ENCODE assay signal across 9 mouse cellular contexts in genomic region chr10:60820552-60820951, GRCm38 (mm10). TPM values are rescaled to one million over a fixed set of nuclear protein-coding genes. Genes with fewer than 3 reads are reported as not detected.
DNase-seq lines count a peak whose midpoint lies in the region; ATAC-seq lines count a peak whose summit lies in the region.
"Had no signal": no experiment of that assay in that cellular context is flagged by ENCODE, and none has a peak within 500 bp of the region (broad histone marks: within the 10 kb centered on the region; RNA-seq: fewer than 3 reads in every experiment).

No protein-coding gene starts in this region.

- WGBS in kidney, embryonic 15.5 days = 90% methylated on average over 11 of the region's 11 CpGs
- WGBS in kidney, embryonic 16.5 days = 86% methylated on average over 11 of the region's 11 CpGs
- 82% methylated on average over 11 of the region's 11 CpGs for WGBS in heart, embryonic 14.5 days
- WGBS in forebrain, embryonic 12.5 days = 82% methylated on average over 11 of the region's 11 CpGs
- 89% methylated on average over 11 of the region's 11 CpGs for WGBS in forebrain, embryonic 11.5 days

- no peaks in the 10 kb centered on the region for H3K9me3 ChIP-seq in kidney, embryonic 15.5 days (replicated peaks)
- H3K9me3 ChIP-seq in kidney, embryonic 16.5 days (ENCODE audit: low read length) = no peaks in the 10 kb centered on the region
- no peaks in the 10 kb centered on the region for H3K9me3 ChIP-seq in heart, embryonic 14.5 days (ENCODE audit: control insufficient read depth, low read length)
- no peaks in the 10 kb centered on the region for H3K9me3 ChIP-seq in forebrain, embryonic 12.5 days
- H3K9me3 ChIP-seq in forebrain, embryonic 11.5 days (ENCODE audit: control insufficient read depth, low read length) = no peaks in the 10 kb centered on the region
- H3K9me3 ChIP-seq: limb, embryonic 13.5 days had no signal

- 0 out of 2 replicates have a peak overlapping the region, but pooled peaks have one; percentile 10 for H3K27ac ChIP-seq in kidney, embryonic 15.5 days
- H3K27ac ChIP-seq in kidney, embryonic 16.5 days (ENCODE audit: low read length) = no peak overlapping the region
- H3K27ac ChIP-seq in heart, embryonic 14.5 days (replicated peaks in 1 of 2; ENCODE audit: control insufficient read depth in 1 of 2, insufficient read depth in 1 of 2, low read depth in 2 of 2, low read length in 2 of 2) = peak overlapping the region; percentile 9 to 100; a peak in 3 of 4 replicates
- H3K27ac ChIP-seq in forebrain, embryonic 12.5 days = no peak overlapping the region
- no peak overlapping the region for H3K27ac ChIP-seq in forebrain, embryonic 11.5 days (ENCODE audit: low read depth, low read length)
- H3K27ac ChIP-seq: limb, embryonic 13.5 days had no signal

- H3K4me1 ChIP-seq in kidney, embryonic 15.5 days = peaks cover 95% of the 10 kb centered on the region
- H3K4me1 ChIP-seq in kidney, embryonic 16.5 days (ENCODE audit: insufficient read depth, low read length) = peaks cover 94% of the 10 kb centered on the region
- peaks cover 90 to 98% of the 10 kb centered on the region in 2 experiments for H3K4me1 ChIP-seq in heart, embryonic 14.5 days (ENCODE audit: control insufficient read depth in 2 of 2, insufficient read depth in 2 of 2, low read length in 2 of 2)
- peaks cover 47% of the 10 kb centered on the region for H3K4me1 ChIP-seq in forebrain, embryonic 12.5 days
- H3K4me1 ChIP-seq in forebrain, embryonic 11.5 days (replicated peaks; ENCODE audit: control insufficient read depth, insufficient read depth, low read length) = peaks cover 11% of the 10 kb centered on the region

- DNase-seq in cerebellum, adult 8-10 months = peak; percentile 99
- no peak for DNase-seq in right cerebral cortex, postnatal 4 days
- DNase-seq in forebrain, embryonic 11.5 days (ENCODE audit: low spot score) = no peak

- no peak for ATAC-seq in kidney, embryonic 15.5 days (replicated peaks; ENCODE audit: low FRiP score)
- no peak for ATAC-seq in kidney, embryonic 16.5 days (ENCODE audit: low FRiP score, low TSS enrichment)
- ATAC-seq in cerebellum, adult (ENCODE audit: insufficient number of reproducible peaks, low FRiP score, low TSS enrichment) = peak; percentile 80
- no peak for ATAC-seq in heart, embryonic 14.5 days (ENCODE audit: insufficient number of reproducible peaks, insufficient read depth, low FRiP score, low read depth)
- no peak for ATAC-seq in forebrain, embryonic 12.5 days (ENCODE audit: low FRiP score)
- no peak for ATAC-seq in forebrain, embryonic 11.5 days (replicated peaks; ENCODE audit: low FRiP score)

- no peak overlapping the region for H3K4me2 ChIP-seq in kidney, embryonic 15.5 days
- no peak overlapping the region for H3K4me2 ChIP-seq in kidney, embryonic 16.5 days (replicated peaks; ENCODE audit: low read depth, low read length)
- no peak overlapping the region for H3K4me2 ChIP-seq in heart, embryonic 14.5 days (ENCODE audit: low read length)
- no peak overlapping the region for H3K4me2 ChIP-seq in forebrain, embryonic 12.5 days
- H3K4me2 ChIP-seq in forebrain, embryonic 11.5 days (ENCODE audit: low read depth, low read length, severe bottlenecking) = no peak overlapping the region
- H3K4me2 ChIP-seq: limb, embryonic 13.5 days had no signal

- H3K9ac ChIP-seq in kidney, embryonic 15.5 days = no peak overlapping the region
- H3K9ac ChIP-seq in kidney, embryonic 16.5 days (replicated peaks; ENCODE audit: low read length) = no peak overlapping the region
- peak overlapping the region; percentile 46; the same call in 1 of the 2 replicates for H3K9ac ChIP-seq in heart, embryonic 14.5 days (ENCODE audit: low read length)
- H3K9ac ChIP-seq in forebrain, embryonic 12.5 days = no peak overlapping the region
- H3K9ac ChIP-seq in forebrain, embryonic 11.5 days (ENCODE audit: low read length) = no peak overlapping the region
- H3K9ac ChIP-seq: limb, embryonic 13.5 days had no signal

- no peaks in the 10 kb centered on the region for H3K36me3 ChIP-seq in kidney, embryonic 15.5 days
- H3K36me3 ChIP-seq in kidney, embryonic 16.5 days (ENCODE audit: insufficient read depth, low read length) = no peaks in the 10 kb centered on the region
- H3K36me3 ChIP-seq in heart, embryonic 14.5 days (ENCODE audit: control insufficient read depth, insufficient read depth, low read length) = no peaks in the 10 kb centered on the region
- H3K36me3 ChIP-seq in forebrain, embryonic 12.5 days (replicated peaks) = no peaks in the 10 kb centered on the region
- H3K36me3 ChIP-seq in forebrain, embryonic 11.5 days (ENCODE audit: control insufficient read depth, insufficient read depth, low read length) = no peaks in the 10 kb centered on the region
- H3K36me3 ChIP-seq: limb, embryonic 13.5 days had no signal

- H3K4me3 ChIP-seq in kidney, embryonic 15.5 days (replicated peaks) = no peak overlapping the region
- H3K4me3 ChIP-seq in kidney, embryonic 16.5 days (ENCODE audit: low read length) = no peak overlapping the region
- H3K4me3 ChIP-seq in heart, embryonic 14.5 days (ENCODE audit: control insufficient read depth in 1 of 2, insufficient read depth in 1 of 2, low read depth in 1 of 2, low read length in 2 of 2) = no peak overlapping the region
- no peak overlapping the region for H3K4me3 ChIP-seq in forebrain, embryonic 12.5 days (replicated peaks)
- no peak overlapping the region for H3K4me3 ChIP-seq in forebrain, embryonic 11.5 days (ENCODE audit: low read depth, low read length)
- H3K4me3 ChIP-seq: limb, embryonic 13.5 days had no signal

- no peaks in the 10 kb centered on the region for H3K27me3 ChIP-seq in kidney, embryonic 15.5 days
- no peaks in the 10 kb centered on the region for H3K27me3 ChIP-seq in kidney, embryonic 16.5 days (ENCODE audit: insufficient read depth, low read length)
- no peaks in the 10 kb centered on the region for H3K27me3 ChIP-seq in heart, embryonic 14.5 days (ENCODE audit: control insufficient read depth, insufficient read depth, low read length)
- peaks cover 18% of the 10 kb centered on the region for H3K27me3 ChIP-seq in forebrain, embryonic 12.5 days
- no peaks in the 10 kb centered on the region for H3K27me3 ChIP-seq in forebrain, embryonic 11.5 days (ENCODE audit: control insufficient read depth, insufficient read depth, low read length)
- H3K27me3 ChIP-seq: limb, embryonic 13.5 days had no signal

RNA-seq across cellular contexts. Expression of gene Unc5b, which starts 10.8 kb away (rescaled TPM):
- 9.2 and 10.0 TPM in 2 replicates for polyA plus RNA-seq in kidney, embryonic 15.5 days (2015; fragmentation: Nextera tagmentation; extraction: Ambion mirVana)
- 10.4 and 10.5 TPM in 2 replicates for polyA plus RNA-seq in kidney, embryonic 16.5 days (2015; fragmentation: Nextera tagmentation; extraction: Ambion mirVana)
- polyA plus RNA-seq in heart, embryonic 14.5 days (2014; fragmentation: Nextera tagmentation; extraction: Ambion mirVana) = 11.5 and 13.3 TPM in 2 replicates
- 3.6 and 4.7 TPM in 2 replicates for polyA plus RNA-seq in forebrain, embryonic 12.5 days (2016; fragmentation: Nextera tagmentation; extraction: Ambion mirVana)
- 4.0 TPM in 2 replicates for polyA plus RNA-seq in forebrain, embryonic 11.5 days (2014; fragmentation: Nextera tagmentation; extraction: Ambion mirVana)

Comparison
In these comparisons a context has a peak if more than half of its experiments do, and no peak if none do; other contexts are left out.
1. H3K27ac ChIP-seq: peak in kidney, embryonic 15.5 days (single experiment) and heart, embryonic 14.5 days (2 of 2); none in kidney, embryonic 16.5 days (single experiment), forebrain, embryonic 12.5 days (single experiment) and forebrain, embryonic 11.5 days (single experiment).